Mouse (Mus musculus): ENCODE data around the gene Hoxa6.

Hoxa6 gene

GRCm38 (mm10) chr6:52178918-52179665, 29.4 kb downstream of the Hoxa6 start:
- no peak for DNase-seq (ENCODE audit: low spot score in 2 of 2)

- DNase-seq (ENCODE audit: low spot score in 2 of 2), result no peak
Measured at GRCm38 (mm10) chr6:52177806-52178205, 30.7 kb downstream of the Hoxa6 start.

GRCm38 (mm10) chr6:52177061-52177735, 31.3 kb downstream of the Hoxa6 start, which contains the start of gene 5730596B20Rik:
5730596B20Rik (plus strand) TSS chr6:52177498.
- no peak for DNase-seq (ENCODE audit: low spot score in 2 of 2)

DNA sequence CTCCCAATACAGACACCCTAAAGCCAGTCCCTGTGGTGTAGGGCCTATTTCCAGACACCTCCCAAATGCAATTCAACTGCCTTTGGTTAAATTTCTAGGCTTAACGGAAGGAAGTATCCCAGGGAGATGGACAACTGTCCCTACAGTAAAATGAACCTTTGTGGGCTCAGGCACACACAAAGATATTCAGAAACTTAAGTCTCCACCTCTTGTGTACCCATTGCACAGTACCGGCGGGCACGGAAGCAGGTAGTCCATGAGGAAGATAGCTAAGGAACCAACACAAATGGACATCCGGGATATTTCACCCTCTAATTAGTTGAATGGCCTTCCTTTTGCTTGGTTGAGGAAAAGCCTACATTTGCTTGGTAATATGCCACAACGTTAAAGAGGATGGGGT, 32.1 kb downstream of the Hoxa6 start:
- DNase-seq (ENCODE audit: low spot score in 2 of 2), result no peak

GRCm38 (mm10) chr6:52175864-52176263, 32.7 kb downstream of the Hoxa6 start:
- DNase-seq (ENCODE audit: low spot score in 2 of 2), result no peak

GRCm38 (mm10) chr6:52174968-52175751, 33.4 kb downstream of the Hoxa6 start:
- DNase-seq (ENCODE audit: low spot score in 2 of 2), result no peak

DNA sequence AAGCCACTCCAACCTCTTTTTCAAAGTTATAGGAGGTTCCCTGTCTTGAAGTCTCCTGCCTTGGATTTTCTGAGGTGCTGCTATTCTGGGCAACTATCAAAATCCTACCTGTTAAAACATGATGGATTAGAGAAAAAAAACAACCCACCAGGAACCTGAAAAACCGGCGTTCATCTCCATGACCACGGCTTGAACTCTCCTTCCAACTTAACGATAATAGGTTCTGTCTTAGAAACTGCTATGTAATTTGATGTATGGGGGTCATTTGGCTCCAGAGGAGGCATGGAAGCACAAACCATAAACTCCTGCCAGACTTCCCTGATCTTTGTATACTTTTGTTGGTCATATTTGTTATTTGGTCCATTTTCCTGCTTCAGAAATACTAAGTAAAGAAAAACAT, 34.9 kb downstream of the Hoxa6 start:
- DNase-seq (ENCODE audit: low spot score in 2 of 2), result no peak

DNA sequence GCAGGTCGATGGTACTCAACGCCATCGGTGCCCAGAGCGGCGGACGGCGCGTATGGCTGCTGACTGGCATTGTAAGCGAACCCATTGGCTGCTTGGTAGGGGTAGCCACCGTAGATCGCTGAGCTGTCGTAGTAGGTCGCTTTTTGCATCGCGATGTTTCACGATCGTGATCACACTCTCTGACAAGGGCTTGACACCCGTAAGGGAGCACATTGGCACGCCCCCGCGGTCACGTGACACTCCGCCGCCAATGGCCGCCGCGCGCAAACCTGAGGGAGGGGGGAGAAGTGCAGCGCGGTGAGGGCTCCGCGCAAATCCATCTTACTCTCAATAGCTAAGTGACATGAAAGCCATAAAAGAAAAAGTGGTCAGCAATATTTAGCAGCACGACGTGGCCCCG, 36.0 kb downstream of the Hoxa6 start:
- peak in 1 of 2 experiments; percentile 19 for DNase-seq (ENCODE audit: low spot score in 2 of 2)

- no peak for DNase-seq (ENCODE audit: low spot score in 2 of 2)
Measured at GRCm38 (mm10) chr6:52171938-52172337, 36.6 kb downstream of the Hoxa6 start.

DNA sequence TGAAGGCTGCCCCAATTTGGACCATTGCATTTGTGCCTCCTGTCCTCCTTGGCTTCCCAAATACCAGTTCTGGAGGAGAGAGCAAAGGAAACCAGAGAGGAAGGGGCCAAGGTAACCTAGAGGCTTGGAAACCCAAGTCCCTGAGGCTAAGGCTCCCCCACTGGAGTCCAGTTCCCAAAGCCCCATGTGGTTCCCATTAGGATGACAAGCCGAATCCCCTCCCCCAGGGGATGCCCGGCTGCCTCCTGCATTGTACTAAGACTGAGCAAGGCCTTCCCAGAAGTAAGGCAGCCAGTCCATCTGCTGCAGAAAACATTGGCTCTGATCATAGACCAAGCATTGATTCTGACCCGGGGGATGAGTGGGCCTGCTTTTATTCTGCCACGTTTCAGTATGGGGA, 37.2 kb downstream of the Hoxa6 start:
- no peak for DNase-seq (ENCODE audit: low spot score in 2 of 2)

- no peak for DNase-seq (ENCODE audit: low spot score in 2 of 2)
Measured at GRCm38 (mm10) chr6:52170898-52171223, 37.7 kb downstream of the Hoxa6 start.

DNA sequence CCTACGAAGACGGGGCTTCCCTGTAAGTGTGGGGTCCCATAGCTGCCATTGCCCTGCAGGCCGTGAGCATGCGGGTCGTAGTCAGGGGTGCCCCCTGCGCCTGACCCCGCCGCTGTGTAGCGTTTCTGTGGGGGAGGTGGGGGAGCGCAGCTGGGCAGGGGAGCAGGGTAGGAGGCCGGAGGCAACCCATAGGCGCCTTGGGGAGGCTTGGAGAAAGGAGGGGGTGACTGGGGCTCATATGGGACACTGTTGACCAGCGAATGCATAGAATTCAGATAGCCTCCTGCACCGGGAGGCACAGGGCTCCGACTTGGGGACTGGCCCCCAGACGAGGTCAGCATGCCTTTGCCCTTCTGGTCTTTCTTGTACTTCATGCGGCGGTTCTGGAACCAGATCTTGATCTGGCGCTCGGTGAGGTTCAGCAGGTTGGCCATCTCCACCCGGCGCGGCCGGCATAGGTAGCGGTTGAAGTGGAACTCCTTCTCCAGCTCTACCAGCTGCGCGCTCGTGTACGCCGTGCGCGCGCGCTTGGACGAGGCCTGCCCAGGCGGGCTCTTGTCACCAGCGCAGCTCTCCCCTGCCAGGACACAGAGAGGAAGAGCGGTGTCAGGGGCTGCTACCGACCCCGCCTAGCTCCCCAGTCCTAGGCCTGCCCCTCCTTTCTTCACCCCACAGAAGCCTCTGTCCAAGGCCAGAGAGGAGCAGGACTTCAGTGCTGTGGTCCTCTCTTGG, 38.2 kb downstream of the Hoxa6 start:
- DNase-seq (ENCODE audit: low spot score in 2 of 2), result no peak

DNA sequence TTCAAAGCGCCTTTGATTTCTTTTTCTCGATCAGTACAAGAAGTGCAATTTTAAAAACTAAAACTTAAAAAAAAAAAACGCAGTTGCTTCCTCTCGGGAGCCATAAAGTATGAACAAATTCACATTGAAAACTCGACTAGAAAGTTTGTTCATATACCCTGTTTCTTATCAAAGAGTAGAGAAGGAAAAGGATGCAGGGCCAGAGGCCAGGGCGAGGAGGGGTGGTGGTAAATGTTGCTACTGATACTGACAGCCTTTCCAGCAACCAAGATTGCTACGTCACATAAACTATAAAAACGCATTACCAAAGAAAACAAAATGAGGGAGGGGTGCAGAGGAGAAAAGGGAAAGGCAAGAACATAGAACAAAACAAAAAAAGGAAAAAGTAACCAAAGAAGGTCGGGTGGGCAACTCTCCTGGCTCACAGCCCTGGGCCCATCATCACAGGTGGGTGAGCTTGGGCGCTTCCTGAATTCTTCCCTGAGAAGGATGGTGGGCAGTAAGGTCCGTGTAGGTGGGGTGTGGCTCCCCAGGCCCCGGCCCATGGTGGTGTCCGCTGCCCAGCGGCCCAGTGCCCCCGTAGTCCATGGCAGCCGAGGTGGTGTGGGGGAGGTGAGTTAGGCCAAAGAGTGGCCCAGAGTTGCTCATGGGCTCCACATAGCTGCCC, 38.9 kb downstream of the Hoxa6 start:
- DNase-seq (ENCODE audit: low spot score in 2 of 2), result no peak

DNA sequence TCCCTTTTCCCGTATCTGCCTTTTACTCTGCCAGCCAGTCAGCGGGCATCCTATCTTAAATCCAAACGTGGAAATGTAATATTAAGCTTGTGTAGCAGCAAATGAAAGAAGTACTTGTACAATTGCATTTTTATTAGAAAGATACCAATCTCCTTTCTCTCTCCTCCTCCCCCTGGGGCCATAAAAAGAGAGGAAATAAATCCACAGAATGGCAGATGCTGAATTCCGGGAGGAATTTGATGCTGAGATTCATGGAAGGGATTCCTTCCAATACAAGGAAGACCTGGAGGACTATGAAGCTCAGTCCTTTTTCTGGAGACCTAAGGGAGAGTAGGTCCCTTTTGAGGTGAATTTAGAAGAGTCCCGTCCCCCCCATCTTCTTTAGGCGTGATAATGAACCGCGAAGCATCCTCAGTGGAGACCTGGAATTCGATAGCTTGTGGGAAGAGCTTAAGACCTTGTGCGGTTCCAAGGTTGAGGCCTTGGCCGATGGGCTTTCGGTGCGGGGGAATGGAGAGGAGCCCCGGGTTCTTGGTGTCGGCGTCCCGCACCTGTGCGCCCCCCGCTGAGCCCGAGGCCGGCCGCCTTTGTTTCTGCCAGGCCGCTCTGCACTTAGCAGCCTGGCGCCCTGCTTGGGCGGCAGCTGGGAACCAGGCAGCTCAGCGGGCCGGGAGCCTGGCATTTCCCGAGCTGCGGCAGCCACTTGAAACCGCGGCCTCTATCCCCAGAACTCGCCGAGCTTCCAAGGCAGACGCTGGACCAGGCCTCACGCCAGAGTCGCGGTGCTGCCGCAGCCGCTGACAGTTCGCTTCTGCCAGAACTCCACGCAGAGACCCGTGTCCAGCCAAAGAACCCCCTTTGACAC, 40.1 kb downstream of the Hoxa6 start:
- no peak for DNase-seq (ENCODE audit: low spot score in 2 of 2)

GRCm38 (mm10) chr6:52167736-52168161, 40.8 kb downstream of the Hoxa6 start:
- no peak for DNase-seq (ENCODE audit: low spot score in 2 of 2)

DNA sequence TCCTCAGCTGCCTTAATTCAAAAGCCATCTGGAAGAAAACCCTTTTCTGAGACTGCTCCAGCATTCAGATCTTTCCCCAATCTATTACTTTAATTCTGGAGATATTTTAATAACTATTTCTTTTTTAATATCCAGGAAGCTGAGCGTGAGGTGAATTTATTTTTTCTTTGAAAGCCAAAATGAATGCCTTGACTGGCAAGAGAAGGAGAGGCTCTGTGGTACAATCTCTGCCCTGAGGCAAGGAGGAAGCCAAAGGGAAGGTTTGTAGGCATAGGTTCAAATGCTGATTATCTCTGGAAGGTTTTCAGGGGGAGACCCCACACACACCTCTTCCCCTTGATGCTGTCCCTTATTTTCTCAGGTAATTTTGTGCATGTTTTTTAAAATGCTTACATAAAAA, 41.3 kb downstream of the Hoxa6 start:
- no peak for DNase-seq (ENCODE audit: low spot score in 2 of 2)

GRCm38 (mm10) chr6:52166431-52167077, 42.0 kb downstream of the Hoxa6 start:
- DNase-seq (ENCODE audit: low spot score in 2 of 2), result no peak

DNA sequence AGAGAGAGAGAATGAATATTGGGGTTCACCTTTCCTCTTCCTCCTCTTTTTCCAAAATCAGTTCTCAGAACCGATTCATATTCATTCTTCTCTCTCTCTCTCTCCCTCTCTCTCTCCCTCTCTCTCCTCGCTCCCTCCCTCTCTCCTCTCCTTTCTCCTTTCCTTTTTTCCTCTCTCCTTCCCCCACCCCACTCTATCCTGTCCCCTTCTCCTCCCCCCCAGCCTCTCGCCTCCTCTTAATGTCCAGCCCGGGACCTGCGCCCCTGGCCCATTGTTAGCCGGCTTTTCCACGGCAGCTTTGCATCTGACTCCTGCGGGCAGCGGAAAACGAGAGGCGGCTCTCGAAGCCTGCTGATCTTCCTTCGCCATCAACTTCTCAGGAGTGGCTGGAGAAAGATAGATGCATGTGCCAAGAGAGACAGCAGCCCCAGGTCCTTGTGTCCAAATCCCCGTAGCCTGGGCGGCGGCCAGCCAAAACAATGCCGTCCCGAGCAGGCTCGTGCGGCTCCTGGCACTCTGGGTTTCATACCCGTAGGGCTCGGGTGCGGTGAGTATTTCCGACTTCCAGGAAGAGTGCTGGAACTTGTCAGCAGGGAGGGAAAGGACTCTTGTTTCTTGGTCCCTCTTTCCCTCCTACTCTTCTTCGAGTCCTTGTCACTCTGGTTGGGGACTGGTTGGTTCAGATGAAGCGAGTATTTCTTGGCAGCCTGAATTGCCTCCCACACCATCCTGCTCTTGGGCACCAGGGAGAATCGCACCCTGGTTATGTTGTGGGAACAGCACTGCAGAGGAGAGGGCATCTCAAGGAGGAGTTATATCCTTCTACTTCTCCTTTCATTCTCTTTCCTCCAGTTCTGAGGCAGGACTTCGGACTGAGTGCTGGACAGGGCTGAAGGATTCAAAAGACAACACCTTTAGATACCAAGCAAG, 42.8 kb downstream of the Hoxa6 start:
- no peak for DNase-seq (ENCODE audit: low spot score in 2 of 2)
